Mouse (Mus musculus) brown adipose tissue, adult 24 weeks (tissue): ENCODE measurements around the gene Kcnj14. TPM values are rescaled to one million over a fixed set of nuclear protein-coding genes. Genes with fewer than 3 reads are reported as not detected.

ENCODE experiments used
- H3K27ac ChIP-seq: fragments of 200-500 bp; replicated peaks from 2 replicates; pipeline ENCODE4 v1.5.1; 2012; ENCODE audit warnings: low read depth, mild to moderate bottlenecking, low read length
- H3K4me1 ChIP-seq: fragments of 200-500 bp; 2 replicates; pipeline ENCODE4 v1.6.1; 2012; ENCODE audit warnings: low read length, mixed read lengths; ENCODE audit not compliant: control insufficient read depth, insufficient read depth, insufficient read length
- H3K4me3 ChIP-seq: fragments of 200-500 bp; 2 replicates; pipeline ENCODE4 v1.5.1; 2012; ENCODE audit warnings: low read depth, mild to moderate bottlenecking, low read length, moderate library complexity; ENCODE audit not compliant: insufficient read depth
- polyA plus RNA-seq: library from polyadenylated mRNA; stranded (reverse); fragments of >200 nt; gene quantifications from 2 replicates; pipeline ENCODE4 v1.2.4, GENCODE M21; 2012; ENCODE audit not compliant: missing spikeins, insufficient read depth, insufficient read length

Gene Kcnj14
- polyA plus RNA-seq = 1.1 TPM in 1 of 2 replicates, not detected in the other

- H3K4me3 ChIP-seq = no peak within 1 kb of the TSS
- H3K4me1 ChIP-seq = peaks cover 7% of the 10 kb centered on the region
- H3K27ac ChIP-seq = peak within 1 kb of the TSS; percentile 32; the same call in 1 of the 2 replicates
Observed at GRCm38 (mm10) chr7:45824598-45824997, at the start of gene Kcnj14. Gene Kcnj14, minus strand, starts transcription at chr7:45824782.

- Histone ChIP-seq H3K27ac (peak overlapping the region; percentile 84), H3K4me3 (peak overlapping the region; percentile 82), H3K4me1 (0 out of 2 replicates have a peak, but pooled peaks cover 3% of the 10 kb centered on the region)
Observed at GRCm38 (mm10) chr7:45873061-45873947, 48.7 kb upstream of the Kcnj14 start.

- Histone ChIP-seq H3K4me3 (peak within 1 kb of the TSS; percentile 82), H3K4me1 (0 out of 2 replicates have a peak, but pooled peaks cover 3% of the 10 kb centered on the region), H3K27ac (peak within 1 kb of the TSS; percentile 84)
Observed at GRCm38 (mm10) chr7:45872624-45873023, 48.0 kb upstream of the Kcnj14 start, which contains the start of gene Kdelr1. Gene Kdelr1, plus strand, starts transcription at chr7:45872772.

GRCm38 (mm10) chr7:45870282-45871058 is 45.9 kb upstream of the Kcnj14 start:
- Histone ChIP-seq H3K4me3 (no peak overlapping the region), H3K4me1 (peaks cover 6% of the 10 kb centered on the region; the same call in 1 of the 2 replicates), H3K27ac (no peak overlapping the region)

GRCm38 (mm10) chr7:45869787-45870186 is 45.2 kb upstream of the Kcnj14 start:
- Histone ChIP-seq H3K27ac (no peak overlapping the region), H3K4me3 (no peak overlapping the region), H3K4me1 (peaks cover 6% of the 10 kb centered on the region; the same call in 1 of the 2 replicates)

GRCm38 (mm10) chr7:45869107-45869670 is 44.6 kb upstream of the Kcnj14 start:
- Histone ChIP-seq H3K4me1 (peaks cover 6% of the 10 kb centered on the region; the same call in 1 of the 2 replicates), H3K4me3 (no peak overlapping the region), H3K27ac (no peak overlapping the region)

- H3K4me1 ChIP-seq = peaks cover 3% of the 10 kb centered on the region; the same call in 1 of the 2 replicates
- no peak overlapping the region for H3K27ac ChIP-seq
- H3K4me3 ChIP-seq = no peak overlapping the region
Observed at GRCm38 (mm10) chr7:45867871-45868270, 43.3 kb upstream of the Kcnj14 start.

GRCm38 (mm10) chr7:45865925-45866910 is 41.6 kb upstream of the Kcnj14 start:
- Histone ChIP-seq H3K4me3 (peak overlapping the region; percentile 80), H3K27ac (peak overlapping the region; percentile 25), H3K4me1 (peaks cover 3% of the 10 kb centered on the region; the same call in 1 of the 2 replicates)

GRCm38 (mm10) chr7:45864435-45864834 is 39.9 kb upstream of the Kcnj14 start:
- Histone ChIP-seq H3K27ac (no peak overlapping the region), H3K4me3 (no peak overlapping the region), H3K4me1 (peaks cover 3% of the 10 kb centered on the region; the same call in 1 of the 2 replicates)

- Histone ChIP-seq H3K4me3 (no peak overlapping the region), H3K4me1 (peaks cover 3% of the 10 kb centered on the region; the same call in 1 of the 2 replicates), H3K27ac (no peak overlapping the region)
Observed at GRCm38 (mm10) chr7:45862804-45863203, 38.2 kb upstream of the Kcnj14 start.

- Histone ChIP-seq H3K4me1 (no peaks in the 10 kb centered on the region), H3K27ac (no peak overlapping the region), H3K4me3 (no peak overlapping the region)
Observed at GRCm38 (mm10) chr7:45859008-45859407, 34.4 kb upstream of the Kcnj14 start.

- H3K4me3 ChIP-seq = peak overlapping the region; percentile 27
- no peaks in the 10 kb centered on the region for H3K4me1 ChIP-seq
Observed at GRCm38 (mm10) chr7:45856950-45857901, 32.6 kb upstream of the Kcnj14 start.

GRCm38 (mm10) chr7:45853089-45853488 is 28.5 kb upstream of the Kcnj14 start:
- Histone ChIP-seq H3K4me3 (no peak overlapping the region), H3K4me1 (no peaks in the 10 kb centered on the region), H3K27ac (no peak overlapping the region)

More at GRCm38 (mm10) chr7:45856950-45857901, 32.6 kb upstream of the Kcnj14 start:
- no peak overlapping the region for H3K27ac ChIP-seq
